ENCODE assay signal across 1 mouse cellular context in genomic region chr11:34227180-34227579, GRCm38 (mm10).
TF ChIP-seq lines count a peak whose summit lies in the region.

No protein-coding gene starts in this region.

TF ChIP-seq in CH12.LX, 34 proteins besides CTCF, POLR2A, EP300 and RAD21 (continued from another document):
- TF ChIP-seq JUND (conservative IDR thresholded peaks at IDR 0.05; ENCODE audit: low read depth, low read length), result peak; percentile 24; the same call in 1 of the 2 replicates
